Mouse (Mus musculus) small intestine, adult 2 months (tissue): ENCODE measurements at regions not wholly inside any gene's neighbourhood (a gene's known extent, or its start where the extent isn't known, plus 50 kb on each side); places are given as distances from the start of the nearest gene placed in this dataset.

ENCODE experiments used
- CTCF ChIP-seq: fragments of 200-500 bp; IDR thresholded peaks from 2 replicates; pipeline ENCODE4 v1.5.1; 2012; ENCODE audit warnings: low read depth, mild to moderate bottlenecking, control low read depth, inconsistent platforms, low read length, moderate library complexity, mixed read lengths; ENCODE audit not compliant: insufficient replicate concordance, insufficient read length; ENCODE audit errors: extremely low read depth
- POLR2A ChIP-seq: fragments of 200-500 bp; IDR thresholded peaks from 2 replicates; pipeline ENCODE4 v1.6.1; 2012; ENCODE audit warnings: low read depth, mild to moderate bottlenecking, control low read depth, inconsistent platforms, low read length, moderate library complexity

- TF ChIP-seq POLR2A (no peak), CTCF (no peak)
Observed at GRCm38 (mm10) chr3:52179686-52180085, 74.8 kb upstream of the Maml3 start.
